Mouse (Mus musculus) embryo, embryonic 9.5 days (tissue): ENCODE measurements around the gene Asb7.

Experiments
- DNase-seq: peaks from one replicate; pipeline ENCODE4 v3.0.0-alpha.2; 2017; ENCODE audit errors: extremely low spot score

Gene Asb7

GRCm38 (mm10) chr7:66689294-66689619 is at the start of gene Asb7:
Gene Asb7 (minus strand): TSS chr7:66689596.
- no peak for DNase-seq

- no peak for DNase-seq
These were observed 48.0 kb upstream of the Asb7 start for GRCm38 (mm10) chr7:66737418-66737817.

GRCm38 (mm10) chr7:66734993-66735392 is 45.6 kb upstream of the Asb7 start:
- no peak for DNase-seq

GRCm38 (mm10) chr7:66734466-66734865 is 45.1 kb upstream of the Asb7 start:
- DNase-seq, result no peak

GRCm38 (mm10) chr7:66733882-66734281 is 44.5 kb upstream of the Asb7 start:
- no peak for DNase-seq

- no peak for DNase-seq
These were observed 44.0 kb upstream of the Asb7 start for GRCm38 (mm10) chr7:66733431-66733830.

GRCm38 (mm10) chr7:66729232-66729631 is 39.8 kb upstream of the Asb7 start:
- DNase-seq, result no peak

- DNase-seq, result no peak
These were observed 38.7 kb upstream of the Asb7 start for GRCm38 (mm10) chr7:66728072-66728471.

GRCm38 (mm10) chr7:66724954-66725353 is 35.6 kb upstream of the Asb7 start:
- no peak for DNase-seq

GRCm38 (mm10) chr7:66724514-66724913 is 35.1 kb upstream of the Asb7 start:
- no peak for DNase-seq

- no peak for DNase-seq
These were observed 21.8 kb upstream of the Asb7 start for GRCm38 (mm10) chr7:66711166-66711565.

- DNase-seq, result no peak
These were observed 15.2 kb upstream of the Asb7 start for GRCm38 (mm10) chr7:66704631-66705030.

GRCm38 (mm10) chr7:66702721-66703120 is 13.3 kb upstream of the Asb7 start:
- no peak for DNase-seq

- no peak for DNase-seq
These were observed 5.1 kb upstream of the Asb7 start for GRCm38 (mm10) chr7:66694467-66694866.

GRCm38 (mm10) chr7:66689620-66690360 is 394 bp upstream of the Asb7 start, which contains the start of gene Lins1:
Gene Lins1 (plus strand): TSS chr7:66689889.
- peak; percentile 99 for DNase-seq

GRCm38 (mm10) chr7:66688721-66689120 is 675 bp downstream of the Asb7 start:
- no peak for DNase-seq

GRCm38 (mm10) chr7:66682119-66682863 is 7.1 kb downstream of the Asb7 start:
- no peak for DNase-seq

GRCm38 (mm10) chr7:66675800-66676199 is 13.6 kb downstream of the Asb7 start:
- DNase-seq, result no peak

- DNase-seq, result no peak
These were observed 22.3 kb downstream of the Asb7 start for GRCm38 (mm10) chr7:66667064-66667463.

- DNase-seq, result no peak
These were observed 25.8 kb downstream of the Asb7 start for GRCm38 (mm10) chr7:66663548-66663947.

GRCm38 (mm10) chr7:66661572-66661971 is 27.8 kb downstream of the Asb7 start:
- DNase-seq, result peak; percentile 78

- no peak for DNase-seq
These were observed 28.4 kb downstream of the Asb7 start for GRCm38 (mm10) chr7:66660972-66661371.

- DNase-seq, result no peak
These were observed 29.1 kb downstream of the Asb7 start for GRCm38 (mm10) chr7:66660291-66660690.
